Mouse (Mus musculus) stomach, postnatal 0 days (tissue): ENCODE measurements around the gene Ugt1a10.

Source experiments
- CTCF ChIP-seq: IDR thresholded peaks from 2 replicates; pipeline ENCODE4 v1.5.1; 2016; ENCODE audit warnings: antibody characterized with exemption, low read depth, mild to moderate bottlenecking, moderate library complexity
- EP300 ChIP-seq: optimal IDR thresholded peaks from 2 replicates; pipeline ENCODE3; 2016; ENCODE audit warnings: antibody characterized with exemption

- TF ChIP-seq EP300 = no peak
- no peak for TF ChIP-seq CTCF
Observed at GRCm38 (mm10) chr1:88195687-88196086, 140.5 kb downstream of the Ugt1a10 start.
